Mouse (Mus musculus): ENCODE data around the gene Tbce.

GRCm38 (mm10) chr13:13966172-13966571 lies 73.3 kb downstream of the Tbce start:
- TF ChIP-seq POU5F1 (IDR thresholded peaks at IDR 0.05; ENCODE audit: borderline replicate concordance, low read length), result no peak
- no peak for TF ChIP-seq CTCF (conservative IDR thresholded peaks at IDR 0.05; ENCODE audit: low read length)
- no peak for TF ChIP-seq NANOG (IDR thresholded peaks at IDR 0.05; ENCODE audit: borderline replicate concordance, low read length)
